Mouse (Mus musculus) embryo, embryonic 9.5 days (tissue): ENCODE data around the gene Il11ra1.
A peak's percentile ranks its signal among the peaks of the same experiment; 100 is the strongest.
"Not testable (repeated sequence)": the region's sequence is repeated elsewhere in the genome, so short reads cannot be mapped to it uniquely, and the experiment has no call there.

Source experiments
- DNase-seq: peaks from one replicate; pipeline ENCODE4 v3.0.0-alpha.2; 2017; ENCODE audit errors: extremely low spot score

The Il11ra1 gene

GRCm38 (mm10) chr4:41699783-41700182 is at the start of gene Il11ra1:
TSS of gene Il11ra1 (plus strand) at chr4:41699989.
- not testable (repeated sequence) for DNase-seq

GRCm38 (mm10) chr4:41653296-41653695 is 46.5 kb upstream of the Il11ra1 start:
- peak; percentile 82 for DNase-seq

- no peak for DNase-seq
Observed at GRCm38 (mm10) chr4:41653730-41654129, 46.1 kb upstream of the Il11ra1 start.

GRCm38 (mm10) chr4:41654217-41654616 is 45.6 kb upstream of the Il11ra1 start:
- peak; percentile 78 for DNase-seq

GRCm38 (mm10) chr4:41655525-41655924 is 44.3 kb upstream of the Il11ra1 start:
- no peak for DNase-seq

GRCm38 (mm10) chr4:41658566-41659384 is 41.0 kb upstream of the Il11ra1 start:
- no peak for DNase-seq

GRCm38 (mm10) chr4:41659556-41659955 is 40.2 kb upstream of the Il11ra1 start:
- DNase-seq, result no peak

- DNase-seq, result peak; percentile 55
Observed at GRCm38 (mm10) chr4:41660851-41661430, 38.8 kb upstream of the Il11ra1 start.

- no peak for DNase-seq
Observed at GRCm38 (mm10) chr4:41662723-41663122, 37.1 kb upstream of the Il11ra1 start.

GRCm38 (mm10) chr4:41663614-41664013 is 36.2 kb upstream of the Il11ra1 start:
- DNase-seq, result no peak

- DNase-seq, result no peak
Observed at GRCm38 (mm10) chr4:41664533-41664932, 35.3 kb upstream of the Il11ra1 start.

- DNase-seq, result peak; percentile 54
Observed at GRCm38 (mm10) chr4:41665009-41665675, 34.6 kb upstream of the Il11ra1 start.

- DNase-seq, result no peak
Observed at GRCm38 (mm10) chr4:41666646-41667045, 33.1 kb upstream of the Il11ra1 start.

- no peak for DNase-seq
Observed at GRCm38 (mm10) chr4:41670836-41671235, 29.0 kb upstream of the Il11ra1 start.

GRCm38 (mm10) chr4:41671500-41671899 is 28.3 kb upstream of the Il11ra1 start:
- no peak for DNase-seq

GRCm38 (mm10) chr4:41671963-41672480 is 27.8 kb upstream of the Il11ra1 start:
- no peak for DNase-seq

GRCm38 (mm10) chr4:41672522-41672963 is 27.2 kb upstream of the Il11ra1 start:
- no peak for DNase-seq

- DNase-seq, result no peak
Observed at GRCm38 (mm10) chr4:41673186-41673585, 26.6 kb upstream of the Il11ra1 start.

- no peak for DNase-seq
Observed at GRCm38 (mm10) chr4:41676248-41677005, 23.4 kb upstream of the Il11ra1 start.

GRCm38 (mm10) chr4:41677006-41677629 is 22.7 kb upstream of the Il11ra1 start:
- no peak for DNase-seq

- DNase-seq, result no peak
Observed at GRCm38 (mm10) chr4:41678863-41679262, 20.9 kb upstream of the Il11ra1 start.
